Mouse (Mus musculus): ENCODE measurements at regions not wholly inside any gene's neighbourhood (a gene's known extent, or its start where the extent isn't known, plus 50 kb on each side); places are given as distances from the start of the nearest gene placed in this dataset.

GRCm38 (mm10) chr14:25366009-25366408, 93.0 kb upstream of the Zmiz1 start:
- DNase-seq (ENCODE audit: low spot score in 2 of 2), result no peak

DNA sequence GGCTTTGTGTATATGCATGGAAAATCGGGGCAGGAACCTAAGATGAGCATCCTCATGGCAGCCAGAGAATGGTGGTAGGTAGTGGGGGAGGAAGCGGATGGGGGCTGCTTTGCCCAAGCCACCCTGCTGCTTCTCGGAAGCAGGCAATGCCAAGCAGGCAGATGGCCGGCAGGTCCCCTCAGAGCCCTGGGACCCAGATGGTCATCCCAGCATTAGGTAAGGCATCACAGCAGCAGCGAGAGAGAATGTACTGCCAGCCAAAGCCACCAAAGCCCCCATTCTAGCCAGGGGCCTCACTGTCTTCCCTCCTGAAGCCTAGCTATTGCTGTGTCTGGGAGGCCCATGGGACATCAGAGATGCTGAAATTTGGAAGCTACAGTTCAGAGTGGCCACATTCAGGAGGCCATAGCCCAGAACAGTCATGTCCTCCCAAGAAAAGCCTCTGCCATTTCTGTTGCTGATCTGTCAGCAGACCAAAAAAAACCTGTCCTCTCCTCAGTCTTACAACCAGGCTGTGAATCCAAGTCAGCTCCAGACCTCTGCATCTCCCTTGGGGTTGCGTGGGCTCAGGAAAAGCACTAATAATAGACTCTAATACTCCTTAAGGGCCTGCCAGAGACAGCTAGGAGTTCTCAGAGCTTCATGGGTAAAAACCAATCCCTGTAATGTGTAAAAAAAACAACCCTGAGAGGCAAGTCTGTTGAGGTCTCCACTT, 88.5 kb upstream of the Zmiz1 start:
- no peak for DNase-seq (ENCODE audit: low spot score in 2 of 2)

DNA sequence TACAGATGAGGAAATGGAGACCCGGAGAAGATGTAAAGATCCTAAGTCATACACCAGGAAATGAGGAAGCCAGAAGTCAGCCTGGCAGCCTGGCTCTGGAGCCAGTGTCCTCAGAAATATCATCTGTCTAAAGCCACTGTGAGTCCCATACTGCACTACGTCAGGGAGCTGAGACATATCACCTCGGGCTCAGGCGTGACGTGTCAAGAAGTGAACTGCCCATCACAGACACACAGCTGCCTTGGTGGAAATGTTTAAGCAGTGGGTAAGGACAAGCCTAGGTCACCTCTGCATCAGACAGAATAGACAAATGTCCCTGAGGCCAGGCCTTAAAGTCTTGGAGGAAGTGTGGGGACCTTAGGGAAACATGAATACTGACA, 88.0 kb upstream of the Zmiz1 start:
- DNase-seq (ENCODE audit: low spot score in 2 of 2), result no peak

GRCm38 (mm10) chr14:25371661-25372060, 87.3 kb upstream of the Zmiz1 start:
- peak in 1 of 2 experiments; percentile 28 for DNase-seq (ENCODE audit: low spot score in 2 of 2)

- DNase-seq (ENCODE audit: low spot score in 2 of 2), result no peak
Measured at GRCm38 (mm10) chr14:25372581-25372980, 86.4 kb upstream of the Zmiz1 start.

DNA sequence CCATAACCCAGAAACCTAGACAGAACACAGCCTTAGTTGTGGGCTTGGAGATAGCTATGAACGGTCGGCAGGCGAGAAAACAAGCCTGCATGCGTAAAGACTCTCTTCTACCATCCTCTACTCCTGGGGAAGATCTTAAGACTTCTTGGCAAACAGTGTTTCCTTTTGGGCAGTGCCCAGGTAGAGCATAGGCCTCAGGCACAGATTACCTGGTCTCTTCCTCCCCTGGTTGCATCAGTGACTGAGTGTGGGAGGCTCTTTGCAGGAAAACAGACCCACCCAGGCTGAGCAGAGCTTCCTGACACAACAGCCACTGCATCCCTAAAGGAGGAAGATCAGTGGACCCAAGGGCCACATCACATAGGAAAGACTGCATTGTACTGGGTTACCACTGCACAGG, 85.8 kb upstream of the Zmiz1 start:
- DNase-seq (ENCODE audit: low spot score in 2 of 2), result no peak

GRCm38 (mm10) chr14:25375001-25375400, 84.0 kb upstream of the Zmiz1 start:
- DNase-seq (ENCODE audit: low spot score in 2 of 2), result no peak

DNA sequence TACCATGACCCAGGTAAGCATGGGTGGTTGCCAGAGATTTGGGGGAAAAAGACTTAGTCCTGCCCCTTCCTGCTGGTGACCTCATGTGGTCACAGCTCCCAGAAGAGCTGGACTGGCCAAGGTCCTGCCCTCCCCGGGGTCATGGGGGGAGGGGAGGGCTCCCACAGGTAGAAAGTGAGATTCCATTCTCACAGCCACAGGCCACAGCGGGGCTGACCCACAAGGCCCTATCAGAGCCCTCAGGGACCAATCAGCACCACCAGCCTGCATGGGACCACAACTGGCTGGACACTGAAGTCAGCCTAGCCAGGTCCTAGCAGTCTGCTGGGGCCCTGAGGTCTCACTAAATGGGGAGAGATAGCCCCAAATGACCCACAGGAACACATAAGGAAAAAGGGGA, 81.9 kb upstream of the Zmiz1 start:
- DNase-seq (ENCODE audit: low spot score in 2 of 2), result no peak

- no peak for DNase-seq (ENCODE audit: low spot score in 2 of 2)
Measured at GRCm38 (mm10) chr14:25377554-25377899, 81.5 kb upstream of the Zmiz1 start.

- peak; percentile 57 to 71 for DNase-seq (ENCODE audit: low spot score in 2 of 2)
Measured at GRCm38 (mm10) chr14:25377900-25378716, 80.9 kb upstream of the Zmiz1 start.

DNA sequence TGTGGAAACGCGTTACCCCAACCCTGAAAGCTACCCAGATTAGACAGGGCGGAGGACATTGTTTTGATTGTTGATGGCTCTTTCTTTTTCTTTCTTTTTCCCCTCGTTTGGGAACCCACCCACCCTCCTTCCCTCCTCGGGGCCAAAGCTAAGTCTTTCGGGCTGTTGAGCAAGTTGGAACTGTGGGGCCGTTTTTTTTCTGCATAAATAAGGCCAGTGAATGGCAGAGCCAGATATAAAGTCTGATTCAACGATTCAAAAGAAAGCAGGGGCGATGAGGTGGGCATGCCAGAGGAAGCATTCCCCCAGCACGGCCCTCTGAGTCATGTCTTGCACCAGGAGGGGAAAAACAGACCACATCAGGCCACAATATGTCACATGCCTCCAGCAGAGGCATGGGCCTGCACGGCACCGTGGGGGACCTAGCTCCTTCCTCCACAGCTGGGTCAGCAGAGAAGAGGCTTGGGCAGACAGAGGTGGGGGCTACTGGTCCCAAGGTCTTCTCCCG, 80.2 kb upstream of the Zmiz1 start:
- DNase-seq (ENCODE audit: low spot score in 2 of 2), result peak in 1 of 2 experiments; percentile 17

DNA sequence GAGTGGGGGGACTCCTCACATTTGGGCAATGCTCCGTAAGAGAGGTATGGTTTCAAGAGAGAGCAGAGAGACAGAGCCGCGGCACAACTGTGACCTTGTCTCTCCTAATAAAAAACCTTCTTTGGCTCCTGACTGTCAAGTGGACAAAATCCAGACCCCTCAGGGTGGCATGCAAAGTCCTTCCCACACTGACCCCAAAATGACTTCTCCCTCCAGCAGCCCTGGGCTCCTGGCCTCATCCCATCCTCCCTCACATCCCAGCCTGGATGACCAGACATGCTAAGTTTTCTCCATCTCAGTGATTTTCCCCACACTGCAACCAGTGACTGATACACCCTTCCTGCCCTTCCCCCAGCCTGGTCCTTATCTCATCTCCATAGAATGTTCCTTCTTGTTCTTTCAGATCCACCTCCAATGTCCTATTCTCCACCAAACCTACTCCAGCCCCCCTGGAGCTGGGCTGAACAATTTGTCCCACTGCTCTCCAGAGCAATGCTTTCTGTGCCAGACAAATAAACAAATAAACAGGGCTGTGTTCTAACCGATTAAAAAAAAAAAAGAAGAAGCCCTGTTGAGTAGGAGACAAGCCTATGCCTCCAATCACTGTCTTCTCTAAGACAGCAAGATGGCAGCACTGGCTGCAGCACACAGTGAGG, 75.7 kb upstream of the Zmiz1 start:
- no peak for DNase-seq (ENCODE audit: low spot score in 2 of 2)

DNA sequence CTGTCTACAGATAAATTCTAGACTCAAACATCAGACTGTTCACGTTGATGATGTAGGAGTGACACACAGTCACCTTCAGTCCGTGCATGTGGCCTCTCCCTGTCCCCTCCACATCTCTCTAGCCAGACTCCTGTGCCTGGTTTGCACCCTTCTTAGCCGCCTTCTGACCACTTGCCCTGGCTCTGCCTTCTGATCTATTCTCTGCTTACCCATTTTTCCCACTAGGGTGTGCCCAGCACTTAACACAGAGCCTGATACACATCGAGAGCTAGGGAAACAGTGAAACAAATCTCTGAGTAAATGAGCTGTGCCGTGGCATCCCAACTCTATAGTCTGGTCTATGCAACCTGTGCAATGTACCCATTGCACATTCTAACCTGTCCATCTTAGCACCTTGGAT, 73.3 kb upstream of the Zmiz1 start:
- no peak for DNase-seq (ENCODE audit: low spot score in 2 of 2)

DNA sequence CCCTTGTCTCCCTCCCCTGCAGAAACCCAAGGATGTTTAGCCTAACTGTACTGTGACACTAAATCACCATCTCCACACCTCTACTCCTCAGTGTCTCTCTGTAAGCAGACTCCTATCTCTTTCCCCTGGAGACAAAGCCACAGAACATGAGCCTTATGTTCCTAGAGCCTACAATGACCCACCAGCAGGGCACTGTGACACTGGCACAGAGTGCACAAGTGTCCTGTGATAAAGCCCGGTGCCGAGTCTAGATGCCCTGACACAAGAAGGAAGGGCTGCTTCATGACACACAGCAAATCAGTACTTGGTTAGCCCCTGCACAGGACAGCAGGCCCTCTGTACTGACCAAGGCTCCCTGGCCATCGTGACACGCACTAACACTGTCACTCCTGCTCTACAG, 71.2 kb upstream of the Zmiz1 start:
- no peak for DNase-seq (ENCODE audit: low spot score in 2 of 2)

DNA sequence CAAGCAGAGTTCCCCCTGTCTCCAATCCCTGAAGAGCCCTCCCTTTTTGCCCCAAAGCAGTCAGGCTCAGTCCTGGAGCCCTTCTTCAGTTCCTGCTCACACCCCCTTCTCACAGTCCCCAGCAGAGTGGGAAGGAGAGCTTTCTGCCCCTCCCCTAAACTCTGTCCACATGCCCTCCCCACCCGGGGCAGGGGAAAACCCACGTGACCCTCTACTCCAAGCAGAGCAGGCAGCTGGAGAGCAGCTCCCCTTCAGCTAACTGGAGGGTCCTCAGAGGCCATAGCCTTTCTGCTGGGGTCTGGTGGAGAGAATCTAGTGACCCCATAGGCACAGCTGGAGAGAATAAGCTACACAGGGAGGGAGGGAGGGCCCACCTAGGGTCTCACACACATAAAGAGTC, 69.7 kb upstream of the Zmiz1 start:
- no peak for DNase-seq (ENCODE audit: low spot score in 2 of 2)

DNA sequence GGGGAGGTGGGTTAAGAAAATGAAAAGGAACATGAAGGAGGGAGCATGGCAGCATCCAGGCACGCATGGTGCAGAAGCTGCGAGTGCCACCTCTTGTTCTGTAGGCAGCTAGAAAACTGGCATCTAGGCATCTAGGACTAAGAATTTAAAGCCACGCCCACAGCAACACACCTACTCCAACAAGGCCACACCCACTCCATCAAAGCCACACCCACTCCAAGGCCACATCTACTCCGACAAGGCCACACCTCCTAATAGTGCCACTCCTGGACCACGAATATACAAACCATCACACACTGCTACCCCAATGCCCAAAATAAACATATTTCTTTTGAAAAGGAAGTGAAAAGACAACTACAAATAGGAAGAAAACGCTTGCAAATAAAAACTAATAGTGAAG, 66.6 kb upstream of the Zmiz1 start:
- no peak for DNase-seq (ENCODE audit: low spot score in 2 of 2)

GRCm38 (mm10) chr14:25392940-25393339, 66.0 kb upstream of the Zmiz1 start:
- DNase-seq (ENCODE audit: low spot score in 2 of 2), result no peak

- no peak for DNase-seq (ENCODE audit: low spot score in 2 of 2)
Measured at GRCm38 (mm10) chr14:25394931-25395330, 64.1 kb upstream of the Zmiz1 start.

DNA sequence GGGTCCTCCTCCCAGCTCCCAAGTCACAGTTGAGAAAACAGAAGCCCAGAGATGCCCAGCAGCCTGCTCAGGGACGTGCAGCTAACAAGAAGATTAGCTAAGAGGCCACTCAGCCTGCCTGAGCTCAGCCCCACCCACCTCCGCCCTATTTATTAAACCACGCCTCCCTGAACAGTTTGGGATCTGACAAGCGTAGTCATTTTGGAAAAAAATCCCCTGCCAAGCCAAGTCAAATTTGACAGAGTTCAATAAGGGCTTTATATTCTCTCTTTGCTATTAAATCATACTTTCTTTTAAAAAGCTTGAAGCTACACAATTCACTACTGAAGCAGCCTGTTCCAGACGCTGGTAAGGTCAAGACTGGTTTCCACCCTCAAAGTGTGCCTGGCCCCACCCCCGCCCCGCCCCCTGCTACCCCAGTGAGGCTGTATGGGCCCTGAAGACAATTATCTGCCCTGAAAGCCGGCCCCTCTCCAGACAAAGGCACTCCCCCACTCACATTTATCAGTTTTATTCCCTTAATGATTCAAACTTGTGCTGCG, 61.9 kb upstream of the Zmiz1 start:
- no peak for DNase-seq (ENCODE audit: low spot score in 2 of 2)

GRCm38 (mm10) chr14:25397751-25398150, 61.2 kb upstream of the Zmiz1 start:
- DNase-seq (ENCODE audit: low spot score in 2 of 2), result no peak

- no peak for DNase-seq (ENCODE audit: low spot score in 2 of 2)
Measured at GRCm38 (mm10) chr14:25398745-25399144, 60.2 kb upstream of the Zmiz1 start.

- no peak for DNase-seq (ENCODE audit: low spot score in 2 of 2)
Measured at GRCm38 (mm10) chr14:25399286-25399685, 59.7 kb upstream of the Zmiz1 start.

Measured in frontal cortex, postnatal 25 days (tissue).